Mouse (Mus musculus): ENCODE results near the gene St3gal5. TPM values are rescaled to one million over a fixed set of nuclear protein-coding genes. Genes with fewer than 3 reads are reported as not detected.

St3gal5 gene
- polyA plus RNA-seq, 1 experiment from 2014 or later = 14.1 TPM

DNA sequence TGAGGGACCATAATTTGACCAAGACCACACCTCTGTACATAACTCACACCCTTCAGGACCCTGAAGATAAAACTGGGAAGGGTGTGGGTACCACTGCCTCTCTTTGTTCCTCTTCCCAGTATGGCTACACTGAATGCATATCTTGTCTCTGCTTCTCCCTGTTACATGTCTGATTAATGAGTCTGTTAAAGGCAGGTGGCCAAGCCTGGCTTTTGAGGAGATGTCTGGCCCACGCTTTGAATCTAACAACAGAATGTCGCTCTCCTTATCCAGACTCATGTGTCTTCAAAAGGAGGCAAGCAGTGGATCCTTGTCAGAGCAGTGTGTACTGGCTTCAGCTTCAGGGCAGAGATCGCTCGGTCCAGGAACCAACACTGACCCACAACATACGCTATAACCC lies 87.2 kb downstream of the St3gal5 start:
- DNase-seq (ENCODE audit: low spot score) = no peak
- WGBS = 85% methylated on average over 5 of the region's 5 CpGs
- peaks cover 9% of the 10 kb centered on the region for H3K4me1 ChIP-seq (replicated peaks; ENCODE audit: insufficient read depth, low read length)
- H3K9ac ChIP-seq (ENCODE audit: low read depth, low read length) = no peak overlapping the region
- TF ChIP-seq CTCF (IDR thresholded peaks at IDR 0.05; ENCODE audit: low read depth) = no peak
- H3K27me3 ChIP-seq (ENCODE audit: insufficient read depth, low read length) = no peaks in the 10 kb centered on the region
- H3K4me2 ChIP-seq (ENCODE audit: low read length) = no peak overlapping the region
- no peak overlapping the region for H3K27ac ChIP-seq
- no peak for ATAC-seq (replicated peaks; ENCODE audit: low FRiP score, low read depth)
- H3K36me3 ChIP-seq (ENCODE audit: insufficient read depth, low read length) = no peaks in the 10 kb centered on the region
- H3K4me3 ChIP-seq (replicated peaks; ENCODE audit: low read depth, low read length) = no peak overlapping the region
- H3K9me3 ChIP-seq (replicated peaks; ENCODE audit: low read length) = no peaks in the 10 kb centered on the region

DNA sequence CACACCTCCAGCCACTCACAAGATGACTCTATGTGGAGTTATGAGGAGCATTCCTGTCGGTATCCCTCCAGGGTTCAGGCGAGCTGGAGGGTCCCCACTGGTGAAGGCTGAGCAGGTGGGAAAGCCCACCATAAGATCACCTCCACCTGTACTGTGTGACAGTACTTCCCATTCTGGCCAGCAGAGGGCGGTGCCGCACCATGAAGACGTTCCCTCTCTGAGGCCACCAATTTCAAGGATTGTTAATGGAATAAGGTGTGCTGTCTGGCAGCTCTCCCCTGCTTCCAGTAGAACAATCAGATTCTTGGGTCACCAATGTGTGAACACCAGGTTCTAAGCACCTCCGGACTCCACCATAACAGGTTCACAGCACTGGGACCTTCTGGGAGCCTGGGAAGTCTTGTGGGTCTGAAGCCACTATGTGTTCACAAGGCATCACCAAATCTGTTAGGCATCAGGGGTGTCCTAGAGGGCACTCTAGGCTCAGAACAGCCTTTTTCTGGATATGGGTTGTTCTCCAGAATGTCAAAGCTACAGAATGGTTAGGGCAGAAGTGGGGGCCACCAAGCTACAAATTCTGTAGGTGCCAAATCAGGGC lies 88.6 kb downstream of the St3gal5 start:
- DNase-seq (ENCODE audit: low spot score) (peak; percentile 81), ATAC-seq (replicated peaks; ENCODE audit: low FRiP score, low read depth) (peak; percentile 27)
- no peaks in the 10 kb centered on the region for H3K36me3 ChIP-seq (ENCODE audit: insufficient read depth, low read length)
- H3K27ac ChIP-seq = no peak overlapping the region
- no peaks in the 10 kb centered on the region for H3K9me3 ChIP-seq (replicated peaks; ENCODE audit: low read length)
- H3K4me2 ChIP-seq (ENCODE audit: low read length) = no peak overlapping the region
- H3K9ac ChIP-seq (ENCODE audit: low read depth, low read length) = no peak overlapping the region
- H3K4me3 ChIP-seq (replicated peaks; ENCODE audit: low read depth, low read length) = no peak overlapping the region
- peak; percentile 99 for TF ChIP-seq CTCF (IDR thresholded peaks at IDR 0.05; ENCODE audit: low read depth)
- peaks cover 13% of the 10 kb centered on the region for H3K4me1 ChIP-seq (replicated peaks; ENCODE audit: insufficient read depth, low read length)
- 4% methylated on average over 6 of the region's 6 CpGs for WGBS
- H3K27me3 ChIP-seq (ENCODE audit: insufficient read depth, low read length) = no peaks in the 10 kb centered on the region

DNA sequence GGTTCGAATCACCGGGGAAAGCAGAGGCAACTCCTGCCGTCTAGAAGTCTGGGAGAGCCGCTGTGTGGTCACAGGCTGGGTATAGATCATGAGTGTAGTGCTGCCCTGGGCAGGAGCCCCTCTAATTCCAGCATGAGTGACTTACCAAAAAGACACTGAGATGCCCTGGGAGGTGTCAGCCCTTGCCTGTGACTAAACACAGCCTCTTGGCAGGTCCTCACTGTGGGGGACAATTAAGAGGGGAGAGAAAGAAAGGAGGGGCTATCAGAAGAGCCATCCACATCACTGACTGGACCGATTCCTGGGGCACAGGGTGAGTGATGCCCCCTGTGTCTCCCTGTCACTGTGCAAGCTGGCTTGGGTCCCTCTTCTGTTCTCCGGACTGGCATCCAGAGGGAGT lies 89.4 kb downstream of the St3gal5 start:
- no peak for ATAC-seq (replicated peaks; ENCODE audit: low FRiP score, low read depth)
- 91% methylated on average over 6 of the region's 6 CpGs for WGBS
- no peak for DNase-seq (ENCODE audit: low spot score)
- H3K4me1 ChIP-seq (replicated peaks; ENCODE audit: insufficient read depth, low read length) = peaks cover 13% of the 10 kb centered on the region
- no peak overlapping the region for H3K4me3 ChIP-seq (replicated peaks; ENCODE audit: low read depth, low read length)
- H3K36me3 ChIP-seq (ENCODE audit: insufficient read depth, low read length) = no peaks in the 10 kb centered on the region
- TF ChIP-seq CTCF (IDR thresholded peaks at IDR 0.05; ENCODE audit: low read depth) = no peak
- H3K9ac ChIP-seq (ENCODE audit: low read depth, low read length) = no peak overlapping the region
- H3K27ac ChIP-seq = no peak overlapping the region
- H3K4me2 ChIP-seq (ENCODE audit: low read length) = no peak overlapping the region
- H3K9me3 ChIP-seq (replicated peaks; ENCODE audit: low read length) = no peaks in the 10 kb centered on the region
- no peaks in the 10 kb centered on the region for H3K27me3 ChIP-seq (ENCODE audit: insufficient read depth, low read length)

DNA sequence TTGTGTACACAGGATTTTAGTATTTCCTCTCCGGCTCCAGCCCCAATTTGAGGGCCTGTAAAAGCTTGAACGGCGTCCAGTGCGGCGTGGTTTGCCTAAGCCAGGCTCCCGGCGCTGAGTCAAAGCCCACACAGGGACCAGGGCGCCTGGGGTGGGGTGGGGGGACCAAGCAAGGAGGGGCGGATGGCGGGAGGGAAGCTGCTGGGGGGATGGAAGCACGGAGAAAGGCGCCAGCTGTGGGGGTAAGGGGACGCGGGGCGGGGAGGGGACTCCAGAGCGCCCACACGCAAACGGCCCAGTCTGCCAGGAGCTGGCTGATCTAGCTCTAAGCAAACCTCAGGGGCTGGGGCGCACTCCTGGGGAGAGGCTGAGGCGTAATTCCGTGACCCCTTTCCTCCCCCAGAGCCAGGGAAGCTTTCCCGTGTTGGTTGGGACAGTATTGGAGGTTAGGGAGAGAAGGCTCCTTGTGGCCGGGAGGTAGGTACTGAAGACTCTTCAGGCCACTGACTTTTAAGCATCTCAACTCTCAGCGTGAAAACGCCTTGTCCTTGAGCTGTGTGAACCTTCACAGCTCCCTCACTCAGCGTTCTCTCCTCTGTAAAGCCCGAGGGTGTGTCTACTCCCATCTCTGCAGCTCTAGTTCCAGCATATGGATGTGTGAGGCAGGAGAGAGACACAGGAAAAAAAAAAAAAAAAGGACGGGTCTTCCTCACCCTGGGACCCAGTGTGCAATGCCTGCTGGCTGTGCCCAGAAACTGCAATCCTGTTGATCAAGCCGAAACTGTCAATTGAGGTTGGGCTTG lies 91.9 kb downstream of the St3gal5 start:
- ATAC-seq (replicated peaks; ENCODE audit: low FRiP score, low read depth) (peak; percentile 35; the same call in 1 of the 2 replicates), DNase-seq (ENCODE audit: low spot score) (peak; percentile 64)
- peaks cover 13% of the 10 kb centered on the region for H3K4me1 ChIP-seq (replicated peaks; ENCODE audit: insufficient read depth, low read length)
- peak overlapping the region; percentile 52 for H3K4me2 ChIP-seq (ENCODE audit: low read length)
- WGBS = 4% methylated on average over 25 of the region's 29 CpGs
- peak overlapping the region; percentile 55 for H3K9ac ChIP-seq (ENCODE audit: low read depth, low read length)
- no peaks in the 10 kb centered on the region for H3K9me3 ChIP-seq (replicated peaks; ENCODE audit: low read length)
- 0 out of 2 replicates have a peak overlapping the region, but pooled peaks have one; percentile 9 for H3K4me3 ChIP-seq (replicated peaks; ENCODE audit: low read depth, low read length)
- no peak for TF ChIP-seq CTCF (IDR thresholded peaks at IDR 0.05; ENCODE audit: low read depth)
- H3K27me3 ChIP-seq (ENCODE audit: insufficient read depth, low read length) = no peaks in the 10 kb centered on the region
- no peaks in the 10 kb centered on the region for H3K36me3 ChIP-seq (ENCODE audit: insufficient read depth, low read length)
- H3K27ac ChIP-seq = peak overlapping the region; percentile 62

DNA sequence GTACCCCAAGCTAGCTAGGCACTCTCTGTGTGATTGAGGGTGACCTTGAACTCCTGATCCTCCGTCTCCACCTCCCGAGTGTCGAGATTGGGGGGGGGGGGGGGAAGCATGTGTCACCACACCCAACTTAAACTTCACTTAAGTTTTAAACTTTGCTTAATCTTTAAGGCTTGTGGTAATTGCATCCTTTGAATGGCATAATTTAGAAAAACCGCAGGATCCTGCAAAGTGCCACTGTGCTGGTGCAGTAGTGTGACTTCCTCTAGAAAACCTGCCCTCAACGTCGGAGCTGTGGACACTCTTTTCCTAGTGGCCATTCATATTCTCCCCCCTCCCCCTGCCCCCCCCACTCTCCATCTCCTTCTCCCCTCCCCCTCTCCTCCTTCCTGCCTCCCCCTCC lies 92.7 kb downstream of the St3gal5 start:
- WGBS = 17% methylated on average over 6 of the region's 6 CpGs
- Histone ChIP-seq H3K4me2 (ENCODE audit: low read length) (no peak overlapping the region), H3K4me3 (replicated peaks; ENCODE audit: low read depth, low read length) (no peak overlapping the region), H3K4me1 (replicated peaks; ENCODE audit: insufficient read depth, low read length) (peaks cover 13% of the 10 kb centered on the region), H3K36me3 (ENCODE audit: insufficient read depth, low read length) (no peaks in the 10 kb centered on the region), H3K9me3 (replicated peaks; ENCODE audit: low read length) (no peaks in the 10 kb centered on the region), H3K9ac (ENCODE audit: low read depth, low read length) (no peak overlapping the region), H3K27ac (no peak overlapping the region), H3K27me3 (ENCODE audit: insufficient read depth, low read length) (no peaks in the 10 kb centered on the region)
- no peak for DNase-seq (ENCODE audit: low spot score)
- ATAC-seq (replicated peaks; ENCODE audit: low FRiP score, low read depth) = no peak
- TF ChIP-seq CTCF (IDR thresholded peaks at IDR 0.05; ENCODE audit: low read depth) = no peak

DNA sequence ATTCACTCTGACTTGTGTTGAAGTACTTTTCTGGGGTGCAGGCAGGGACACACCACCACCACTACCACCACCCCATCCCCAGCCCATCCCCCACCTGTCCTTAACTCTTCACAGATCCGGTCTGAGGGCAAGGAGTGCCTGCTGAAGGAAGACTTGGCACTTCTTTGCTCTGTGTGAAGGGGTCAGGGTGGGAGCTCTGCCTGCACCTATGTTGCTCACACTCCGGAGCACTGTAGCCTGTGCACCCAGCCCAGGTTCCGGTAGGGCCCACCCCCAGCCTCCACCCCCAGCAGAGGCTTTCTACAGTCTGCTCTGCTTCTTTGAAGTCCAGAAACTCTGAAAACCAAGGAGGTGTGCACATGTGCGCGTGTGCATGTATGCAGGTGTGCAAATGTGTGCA lies 93.2 kb downstream of the St3gal5 start:
- Histone ChIP-seq H3K27ac (no peak overlapping the region), H3K36me3 (ENCODE audit: insufficient read depth, low read length) (no peaks in the 10 kb centered on the region), H3K4me1 (replicated peaks; ENCODE audit: insufficient read depth, low read length) (peaks cover 13% of the 10 kb centered on the region), H3K4me2 (ENCODE audit: low read length) (no peak overlapping the region), H3K4me3 (replicated peaks; ENCODE audit: low read depth, low read length) (no peak overlapping the region), H3K27me3 (ENCODE audit: insufficient read depth, low read length) (no peaks in the 10 kb centered on the region), H3K9me3 (replicated peaks; ENCODE audit: low read length) (no peaks in the 10 kb centered on the region), H3K9ac (ENCODE audit: low read depth, low read length) (no peak overlapping the region)
- WGBS = 58% methylated on average over 5 of the region's 5 CpGs
- TF ChIP-seq CTCF (IDR thresholded peaks at IDR 0.05; ENCODE audit: low read depth) = no peak
- DNase-seq (ENCODE audit: low spot score) (no peak), ATAC-seq (replicated peaks; ENCODE audit: low FRiP score, low read depth) (no peak)
